Mouse (Mus musculus): ENCODE results near the gene Rufy4.

DNA sequence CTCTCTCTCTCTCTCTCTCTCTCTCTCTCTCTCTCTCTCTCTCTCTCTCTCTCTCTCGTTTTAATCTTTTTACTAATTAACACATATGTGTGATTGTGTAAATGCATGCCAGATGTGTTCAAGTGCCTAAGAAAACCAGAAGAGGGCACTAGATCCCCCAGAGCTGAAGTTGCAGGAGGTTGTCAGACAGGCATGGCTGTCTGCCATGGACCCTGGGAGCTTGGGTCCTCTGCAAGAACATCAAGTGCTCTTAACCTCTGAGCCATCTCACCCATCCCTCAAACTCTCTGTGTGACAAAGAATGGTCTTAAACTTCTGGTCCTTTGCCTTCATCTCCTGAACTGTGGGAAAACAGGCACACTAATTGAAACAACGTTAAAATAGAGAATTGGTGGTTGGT is 57.7 kb downstream of the Rufy4 start:
- TF ChIP-seq TAL1 (IDR thresholded peaks at IDR 0.05; ENCODE audit: low read length) (no peak), GATA1 (IDR thresholded peaks at IDR 0.05; ENCODE audit: low read length) (no peak)

Measured in erythroblast, embryonic 14.5 days (primary cell).